Mouse (Mus musculus) kidney, embryonic 15.5 days (tissue): Measurements from ENCODE around the gene Ap1g2. TPM values are rescaled to one million over a fixed set of nuclear protein-coding genes. Genes with fewer than 3 reads are reported as not detected.

Experiments used
- ATAC-seq: fragments of 200-750 bp; cut with Nextera tagmentation; replicated peaks from 2 replicates; pipeline ENCODE4 v1.8.0; 2017; ENCODE audit warnings: moderate TSS enrichment; ENCODE audit not compliant: low FRiP score
- H3K27ac ChIP-seq: fragments of 300-500 bp; sonication (generic); 2 replicates; pipeline ENCODE4 v1.5.1; 2015; ENCODE audit warnings: mild to moderate bottlenecking, inconsistent platforms
- H3K27me3 ChIP-seq: fragments of 300-500 bp; sonication (generic); 2 replicates; pipeline ENCODE4 v1.6.1; 2015; ENCODE audit warnings: inconsistent platforms
- H3K36me3 ChIP-seq: fragments of 300-500 bp; sonication (generic); 2 replicates; pipeline ENCODE4 v1.6.1; 2015; ENCODE audit warnings: inconsistent platforms
- H3K4me1 ChIP-seq: fragments of 300-500 bp; sonication (generic); 2 replicates; pipeline ENCODE4 v1.6.1; 2015; ENCODE audit warnings: inconsistent platforms
- H3K4me2 ChIP-seq: fragments of 300-500 bp; sonication (generic); 2 replicates; pipeline ENCODE4 v1.6.1; 2015; ENCODE audit warnings: moderate library complexity, mild to moderate bottlenecking, inconsistent platforms
- H3K4me3 ChIP-seq: fragments of 300-500 bp; sonication (generic); replicated peaks from 2 replicates; pipeline ENCODE4 v1.5.1; 2015; ENCODE audit warnings: mild to moderate bottlenecking, inconsistent platforms
- H3K9ac ChIP-seq: fragments of 300-500 bp; sonication (generic); 2 replicates; pipeline ENCODE4 v1.6.1; 2015; ENCODE audit warnings: mild to moderate bottlenecking, inconsistent platforms
- H3K9me3 ChIP-seq: fragments of 300-500 bp; sonication (generic); replicated peaks from 2 replicates; pipeline ENCODE4 v1.6.1; 2016; ENCODE audit warnings: inconsistent platforms
- WGBS: fragments of 180-500 bp; shearing (Covaris S2); methylation state at CpG from one replicate; pipeline ENCODE4 v1.1.7; 2015; ENCODE audit warnings: mixed read lengths; 5-methylcytosine and 5-hydroxymethylcytosine counted together
- polyA plus RNA-seq: library from polyadenylated mRNA; unstranded; fragments of >200 nt; fragmentation: Nextera tagmentation; extraction: Ambion mirVana; gene quantifications from 2 replicates; pipeline ENCODE4 v1.2.1, GENCODE M21; 2015

Ap1g2 gene
- polyA plus RNA-seq, 1 experiment from 2014 or later: 18.9 TPM

DNA sequence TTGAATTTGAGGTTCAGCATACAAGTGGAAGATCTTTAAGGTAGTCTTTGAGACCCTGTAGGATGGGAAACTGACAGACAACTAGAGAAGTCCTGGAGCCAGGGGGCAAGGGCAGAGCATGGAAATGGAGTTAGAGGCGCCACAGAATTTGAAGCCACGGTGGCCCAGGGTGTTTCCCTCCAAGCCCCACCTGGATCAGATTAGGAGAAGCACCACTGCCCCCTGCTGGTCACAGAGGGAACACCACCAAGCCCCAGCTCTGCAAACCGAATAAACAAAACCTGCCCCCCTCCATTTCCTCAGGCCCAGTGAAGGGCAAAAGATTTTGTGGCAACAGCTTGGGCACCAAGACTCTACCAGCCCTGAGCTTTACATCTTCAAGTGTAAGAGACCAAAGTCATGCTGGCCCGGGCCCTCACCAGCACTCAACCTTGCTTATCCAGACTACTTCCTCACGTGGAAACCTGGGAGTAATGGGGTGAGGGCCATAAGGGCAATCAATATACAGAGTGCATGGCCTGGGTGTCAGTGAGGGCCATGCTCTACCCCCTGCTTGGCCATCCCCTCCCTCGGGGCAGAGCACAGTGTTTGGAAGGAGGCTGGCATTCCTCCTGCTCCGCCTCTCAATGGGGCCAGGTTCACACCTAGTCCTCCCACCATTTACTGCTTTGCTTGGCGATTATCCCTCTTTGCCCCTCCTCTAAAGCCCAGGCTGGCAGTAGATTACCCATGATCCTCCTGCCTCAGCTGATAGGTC is 27.0 kb downstream of the Ap1g2 start:
- 16% methylated on average over 8 of the region's 8 CpGs for WGBS
- peak overlapping the region; percentile 40; the same call in 1 of the 2 replicates for H3K9ac ChIP-seq
- H3K4me3 ChIP-seq: peak overlapping the region; percentile 30
- H3K4me2 ChIP-seq: peak overlapping the region; percentile 60
- peak; percentile 41; the same call in 1 of the 2 replicates for ATAC-seq
- H3K36me3 ChIP-seq: 0 out of 2 replicates have a peak, but pooled peaks cover under 1% of the 10 kb centered on the region
- H3K27me3 ChIP-seq: no peaks in the 10 kb centered on the region
- peaks cover 32% of the 10 kb centered on the region for H3K4me1 ChIP-seq
- H3K27ac ChIP-seq: peak overlapping the region; percentile 80
- no peaks in the 10 kb centered on the region for H3K9me3 ChIP-seq

DNA sequence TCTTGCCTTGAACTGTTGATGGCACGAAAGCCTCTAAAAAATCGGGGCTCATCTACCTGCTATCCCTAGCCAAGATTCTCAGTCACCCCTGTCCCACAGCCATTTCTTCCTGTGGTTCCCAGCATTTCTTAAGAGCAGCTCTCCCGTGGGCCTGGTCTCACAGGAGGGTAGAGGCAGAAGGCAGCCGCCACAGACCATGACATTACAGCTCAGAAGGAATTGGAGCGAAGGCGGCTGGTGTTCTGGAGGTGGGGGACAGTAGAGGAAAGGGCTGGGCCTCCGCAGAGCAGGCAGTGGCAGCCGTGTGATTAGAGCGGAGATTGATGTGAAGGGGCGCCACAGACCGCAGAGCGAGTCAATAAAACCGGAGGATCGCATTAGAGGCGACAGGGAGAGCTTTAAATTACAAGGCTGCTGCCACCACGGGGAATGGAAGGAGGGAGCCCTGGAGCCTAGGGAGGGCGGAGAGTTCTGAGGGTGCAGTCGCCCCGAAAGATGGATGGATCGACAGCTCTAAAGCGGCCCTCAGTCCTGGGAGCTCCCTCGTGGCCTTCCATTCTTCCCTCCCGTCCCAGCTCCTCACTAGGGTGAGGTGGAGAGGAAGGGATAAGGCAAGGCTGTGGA is 27.9 kb downstream of the Ap1g2 start:
- H3K27ac ChIP-seq: peak overlapping the region; percentile 80
- peak overlapping the region; percentile 60 for H3K4me2 ChIP-seq
- peak overlapping the region; percentile 40 for H3K9ac ChIP-seq
- no peaks in the 10 kb centered on the region for H3K9me3 ChIP-seq
- ATAC-seq: peak; percentile 78
- H3K27me3 ChIP-seq: no peaks in the 10 kb centered on the region
- peaks cover 32% of the 10 kb centered on the region for H3K4me1 ChIP-seq
- peaks cover 6% of the 10 kb centered on the region; the same call in 1 of the 2 replicates for H3K36me3 ChIP-seq
- peak overlapping the region; percentile 30 for H3K4me3 ChIP-seq
- 4% methylated on average over 23 of the region's 23 CpGs for WGBS

DNA sequence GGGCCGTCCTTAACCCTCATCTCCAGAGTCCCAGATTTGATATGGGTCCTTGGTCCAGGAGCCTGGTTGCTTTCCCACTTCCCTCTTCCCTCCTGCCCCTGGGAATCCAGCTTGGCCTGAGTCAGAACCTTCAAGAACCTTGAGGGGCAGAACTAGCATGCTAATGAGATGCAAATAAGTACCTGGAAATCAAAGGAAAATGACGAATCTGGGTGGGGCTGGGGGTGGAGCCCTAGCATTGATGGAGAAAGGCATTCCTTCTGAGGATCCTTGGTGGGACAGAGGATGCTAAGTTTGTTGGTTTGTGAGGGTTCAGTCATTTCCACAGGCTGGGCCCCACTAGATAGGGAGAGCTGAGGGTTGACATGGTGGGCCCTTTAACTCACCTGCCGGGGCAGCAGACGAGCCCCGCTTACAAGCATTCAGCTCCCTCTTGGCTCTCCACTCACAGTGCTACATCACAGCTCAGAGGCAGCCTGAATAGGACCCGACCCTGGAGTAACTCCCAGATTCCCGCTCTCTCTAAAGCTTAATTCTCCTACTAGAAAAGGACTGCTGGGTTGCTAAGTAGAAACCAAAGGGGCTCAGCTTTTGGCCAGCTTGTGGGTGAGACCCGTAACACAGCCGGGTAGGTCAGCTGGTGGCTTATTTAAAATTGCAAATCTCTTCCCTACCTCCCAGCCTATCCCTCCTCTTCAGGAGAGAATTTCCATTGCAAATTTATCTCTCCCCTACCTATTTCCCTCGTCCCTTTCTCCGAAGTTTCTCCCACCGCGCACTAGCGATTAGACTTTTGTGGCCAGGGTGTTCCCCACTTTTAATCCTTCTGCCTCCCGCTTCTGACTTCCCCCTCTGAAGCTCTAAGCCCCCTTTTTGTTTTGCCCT is 28.7 kb downstream of the Ap1g2 start:
- no peak overlapping the region for H3K9ac ChIP-seq
- ATAC-seq: no peak
- H3K4me2 ChIP-seq: peak overlapping the region; percentile 60

DNA sequence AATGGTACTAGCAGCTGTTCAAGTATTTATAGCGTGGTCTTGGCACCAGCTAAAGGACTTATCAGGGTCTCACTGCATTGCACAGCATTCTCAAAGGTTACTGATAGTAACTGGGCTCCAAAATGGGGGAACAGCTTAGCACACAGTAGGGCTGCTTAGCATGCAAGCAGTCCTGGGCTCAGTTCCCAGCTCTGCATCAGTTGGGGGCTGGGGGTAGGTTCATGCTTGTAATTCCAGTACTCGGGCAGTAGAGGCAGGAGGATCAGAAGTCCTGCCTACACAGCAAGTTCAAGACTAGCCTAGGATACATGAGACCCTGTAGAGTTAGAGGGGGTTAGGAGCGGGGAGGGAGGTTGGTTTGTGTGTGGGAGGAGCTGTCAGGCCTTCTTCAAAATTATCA is 29.4 kb downstream of the Ap1g2 start:
- no peak overlapping the region for H3K27ac ChIP-seq
- H3K4me1 ChIP-seq: peaks cover 39% of the 10 kb centered on the region
- H3K4me3 ChIP-seq: no peak overlapping the region
- peaks cover 7% of the 10 kb centered on the region; the same call in 1 of the 2 replicates for H3K36me3 ChIP-seq
- no peaks in the 10 kb centered on the region for H3K9me3 ChIP-seq
- ATAC-seq: no peak
- 66% methylated on average over 3 of the region's 3 CpGs for WGBS
- H3K4me2 ChIP-seq: no peak overlapping the region
- no peak overlapping the region for H3K9ac ChIP-seq
- no peaks in the 10 kb centered on the region for H3K27me3 ChIP-seq

More for the DNA sequence above, 28.7 kb downstream of the Ap1g2 start:
- Histone ChIP-seq H3K27ac (peak overlapping the region; percentile 80; the same call in 1 of the 2 replicates), H3K4me1 (peaks cover 32% of the 10 kb centered on the region), H3K27me3 (no peaks in the 10 kb centered on the region), H3K36me3 (peaks cover 7% of the 10 kb centered on the region; the same call in 1 of the 2 replicates), H3K9me3 (no peaks in the 10 kb centered on the region), H3K4me3 (no peak overlapping the region)
- WGBS: 26% methylated on average over 15 of the region's 15 CpGs

DNA sequence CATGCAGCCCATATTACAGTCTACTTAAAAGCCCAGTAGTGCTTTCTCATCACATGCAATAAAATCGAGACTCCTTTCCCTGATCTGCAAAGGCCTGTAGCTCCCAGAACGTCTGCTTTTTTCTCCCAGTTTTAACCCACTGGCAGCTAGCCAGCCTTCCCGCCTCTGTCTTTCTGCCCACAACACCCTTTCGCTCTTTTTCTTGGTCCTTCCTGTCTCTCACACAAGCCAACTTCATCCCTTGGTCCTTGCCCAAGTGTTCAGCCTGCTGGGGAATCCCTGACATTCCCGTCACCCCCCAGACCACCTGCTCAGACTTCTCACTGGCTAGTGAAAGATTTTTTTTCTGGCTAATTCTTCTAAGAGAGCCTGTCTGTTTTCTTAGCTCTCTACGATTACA is 30.2 kb downstream of the Ap1g2 start:
- WGBS: 42% methylated on average over 6 of the region's 6 CpGs
- Histone ChIP-seq H3K27ac (no peak overlapping the region), H3K9me3 (no peaks in the 10 kb centered on the region), H3K9ac (no peak overlapping the region), H3K4me1 (peaks cover 46% of the 10 kb centered on the region), H3K36me3 (peaks cover 7% of the 10 kb centered on the region; the same call in 1 of the 2 replicates), H3K27me3 (no peaks in the 10 kb centered on the region), H3K4me3 (no peak overlapping the region), H3K4me2 (no peak overlapping the region)
- ATAC-seq: no peak

DNA sequence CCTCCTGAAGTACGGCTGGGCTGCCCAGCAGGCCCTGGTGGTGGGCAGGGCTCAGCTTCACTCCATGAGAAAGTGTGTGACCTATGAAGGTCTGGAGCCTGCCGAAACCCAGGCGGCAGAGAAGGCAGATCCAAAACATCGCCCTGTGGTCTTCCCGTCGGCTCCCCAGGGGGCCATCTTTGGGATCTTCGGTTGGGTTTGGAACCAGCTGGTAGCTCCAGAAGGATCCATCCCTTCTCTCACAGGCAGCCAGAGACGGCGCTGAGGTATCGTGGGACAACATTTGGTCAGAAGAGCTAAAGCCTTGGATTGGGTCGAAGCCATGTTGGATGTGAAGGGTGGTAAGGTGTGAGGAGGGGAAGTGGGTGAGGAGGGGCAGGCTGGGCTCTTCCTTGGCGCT is 32.0 kb downstream of the Ap1g2 start:
- Histone ChIP-seq H3K36me3 (peaks cover 7% of the 10 kb centered on the region; the same call in 1 of the 2 replicates), H3K27ac (no peak overlapping the region), H3K4me3 (no peak overlapping the region), H3K9ac (no peak overlapping the region), H3K9me3 (no peaks in the 10 kb centered on the region), H3K27me3 (no peaks in the 10 kb centered on the region), H3K4me2 (no peak overlapping the region), H3K4me1 (peaks cover 44% of the 10 kb centered on the region)
- ATAC-seq: no peak
- WGBS: 89% methylated on average over 12 of the region's 12 CpGs

DNA sequence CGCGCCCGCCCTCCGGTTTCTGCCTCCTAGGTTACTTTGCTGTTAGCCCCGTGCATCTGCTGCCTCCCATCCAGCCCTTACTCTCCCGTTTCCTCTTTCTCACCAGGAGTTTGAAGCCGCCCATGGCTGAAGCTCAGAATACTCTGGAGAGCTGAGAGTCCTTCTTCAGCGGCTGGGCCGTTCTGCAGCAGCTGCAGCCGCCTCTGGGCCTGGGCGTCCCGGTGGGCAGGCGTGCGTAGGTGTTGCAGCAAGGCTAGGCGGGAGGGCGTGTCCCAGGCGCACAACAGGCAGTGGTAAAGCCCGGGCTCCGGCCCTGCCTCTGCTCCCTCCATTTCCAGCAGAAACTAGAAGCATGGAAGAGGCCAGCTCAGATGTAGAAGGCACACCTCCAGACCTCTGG is 34.6 kb downstream of the Ap1g2 start:
- Histone ChIP-seq H3K27me3 (no peaks in the 10 kb centered on the region), H3K27ac (0 out of 2 replicates have a peak overlapping the region, but pooled peaks have one; percentile 18), H3K36me3 (peaks cover 19% of the 10 kb centered on the region; the same call in 1 of the 2 replicates), H3K9me3 (no peaks in the 10 kb centered on the region), H3K9ac (0 out of 2 replicates have a peak overlapping the region, but pooled peaks have one; percentile 15), H3K4me2 (peak overlapping the region; percentile 50), H3K4me1 (peaks cover 22% of the 10 kb centered on the region), H3K4me3 (peak overlapping the region; percentile 18; the same call in 1 of the 2 replicates)
- ATAC-seq: peak; percentile 71; the same call in 1 of the 2 replicates
- WGBS: 18% methylated on average over 19 of the region's 19 CpGs

DNA sequence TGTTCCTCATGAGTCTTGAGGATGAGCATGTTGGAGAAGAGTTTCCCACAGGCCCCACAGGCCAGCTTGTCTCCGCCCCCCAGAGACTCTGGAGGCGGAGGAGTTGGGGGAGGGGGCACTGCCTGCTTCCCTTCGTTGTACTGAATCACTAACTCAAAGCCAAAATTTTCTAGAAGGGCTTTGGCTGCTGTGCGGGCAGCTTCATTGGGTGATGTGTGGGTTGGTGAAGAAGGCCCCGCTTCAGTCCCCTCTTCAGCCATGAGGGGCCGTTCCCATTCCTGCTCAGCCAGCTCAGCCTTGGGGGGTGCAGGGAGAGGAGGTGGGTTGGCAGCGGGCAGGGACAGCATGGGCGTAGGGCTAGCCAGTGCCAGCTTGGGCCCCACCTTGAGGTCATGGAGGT is 40.4 kb downstream of the Ap1g2 start:
- no peak overlapping the region for H3K9ac ChIP-seq
- no peaks in the 10 kb centered on the region for H3K9me3 ChIP-seq
- H3K27ac ChIP-seq: no peak overlapping the region
- H3K4me3 ChIP-seq: no peak overlapping the region
- no peaks in the 10 kb centered on the region for H3K27me3 ChIP-seq
- H3K36me3 ChIP-seq: peaks cover 24% of the 10 kb centered on the region
- no peak for ATAC-seq
- peaks cover 20% of the 10 kb centered on the region for H3K4me1 ChIP-seq
- WGBS: 89% methylated on average over 8 of the region's 8 CpGs
- no peak overlapping the region for H3K4me2 ChIP-seq

DNA sequence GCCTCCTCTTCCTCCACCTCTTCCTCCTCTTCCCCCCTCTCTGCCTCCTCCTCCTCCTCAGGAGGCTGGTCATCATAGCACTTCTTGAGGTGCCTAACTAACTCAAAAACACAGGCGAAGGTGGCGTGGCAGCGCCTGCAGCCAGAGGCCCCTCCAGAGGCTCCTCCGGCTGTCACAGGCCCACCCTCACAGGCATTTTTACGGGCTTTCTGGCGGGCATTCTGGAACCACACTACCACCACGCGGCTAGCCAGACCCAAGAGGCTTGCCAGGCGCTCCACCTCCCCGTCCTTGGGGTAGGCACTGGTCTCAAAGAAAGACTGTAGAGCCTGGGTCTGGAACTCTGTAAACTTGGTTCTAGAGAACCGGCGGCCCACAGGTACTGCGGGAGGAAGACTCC is 41.0 kb downstream of the Ap1g2 start:
- WGBS: 84% methylated on average over 13 of the region's 13 CpGs
- Histone ChIP-seq H3K27me3 (no peaks in the 10 kb centered on the region), H3K36me3 (peaks cover 24% of the 10 kb centered on the region), H3K9ac (no peak overlapping the region), H3K4me3 (no peak overlapping the region), H3K4me1 (peaks cover 25% of the 10 kb centered on the region), H3K4me2 (no peak overlapping the region), H3K27ac (no peak overlapping the region), H3K9me3 (no peaks in the 10 kb centered on the region)
- no peak for ATAC-seq

DNA sequence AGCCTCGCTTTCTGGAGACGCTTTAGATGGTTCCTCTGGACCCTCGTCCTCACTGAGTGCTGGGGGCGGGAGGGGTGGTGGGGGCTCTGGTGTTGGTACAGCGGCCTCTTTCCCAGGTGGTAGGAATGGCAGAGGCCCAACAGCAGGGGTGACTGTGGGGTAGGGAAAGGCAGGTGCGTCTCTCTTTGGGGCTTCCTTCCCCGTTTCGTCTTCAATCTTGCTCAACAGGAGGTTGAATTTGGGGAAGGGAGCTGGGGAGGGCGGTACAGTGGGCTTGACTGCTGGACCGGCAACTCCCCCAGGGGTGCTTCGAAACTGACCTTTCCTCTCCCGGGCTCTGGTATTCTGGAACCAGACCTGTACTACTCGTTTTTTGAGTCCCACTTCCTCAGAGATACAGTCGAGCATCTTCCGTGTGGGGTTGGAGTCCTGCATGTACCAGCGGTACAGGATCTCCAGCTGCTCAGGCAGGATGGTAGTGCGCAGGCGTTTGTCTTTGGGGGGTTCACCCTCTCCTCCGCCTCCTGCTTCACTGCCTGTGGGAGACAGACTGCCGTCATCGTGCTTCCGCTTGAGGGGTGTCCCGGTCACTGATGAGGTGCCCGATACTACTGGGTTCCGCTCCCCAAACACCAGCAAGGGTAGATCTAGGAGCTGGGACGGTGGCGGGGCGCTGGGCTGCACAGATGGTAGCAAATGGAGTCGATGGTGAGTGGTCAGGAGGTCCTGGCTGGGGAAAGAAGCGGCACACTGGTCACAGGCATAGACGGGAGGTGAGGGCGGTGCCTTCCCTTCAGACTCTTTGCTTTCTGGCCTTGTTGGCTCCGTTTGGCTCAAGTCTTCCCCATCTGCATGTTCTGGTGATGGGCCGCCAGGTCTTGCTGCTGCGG is 41.7 kb downstream of the Ap1g2 start:
- Histone ChIP-seq H3K36me3 (peaks cover 24% of the 10 kb centered on the region), H3K9me3 (no peaks in the 10 kb centered on the region), H3K27me3 (no peaks in the 10 kb centered on the region), H3K4me1 (peaks cover 27% of the 10 kb centered on the region), H3K27ac (no peak overlapping the region), H3K4me3 (no peak overlapping the region), H3K4me2 (no peak overlapping the region), H3K9ac (no peak overlapping the region)
- no peak for ATAC-seq
- WGBS: 79% methylated on average over 35 of the region's 35 CpGs
